Mouse (Mus musculus): ENCODE measurements at regions not wholly inside any gene's neighbourhood (a gene's known extent, or its start where the extent isn't known, plus 50 kb on each side); places are given as distances from the start of the nearest gene placed in this dataset.
A peak's percentile ranks its signal among the peaks of the same experiment; 100 is the strongest.

GRCm38 (mm10) chr8:26851871-26852800 is 125.0 kb upstream of the Zfp703 start:
- no peak for DNase-seq

DNA sequence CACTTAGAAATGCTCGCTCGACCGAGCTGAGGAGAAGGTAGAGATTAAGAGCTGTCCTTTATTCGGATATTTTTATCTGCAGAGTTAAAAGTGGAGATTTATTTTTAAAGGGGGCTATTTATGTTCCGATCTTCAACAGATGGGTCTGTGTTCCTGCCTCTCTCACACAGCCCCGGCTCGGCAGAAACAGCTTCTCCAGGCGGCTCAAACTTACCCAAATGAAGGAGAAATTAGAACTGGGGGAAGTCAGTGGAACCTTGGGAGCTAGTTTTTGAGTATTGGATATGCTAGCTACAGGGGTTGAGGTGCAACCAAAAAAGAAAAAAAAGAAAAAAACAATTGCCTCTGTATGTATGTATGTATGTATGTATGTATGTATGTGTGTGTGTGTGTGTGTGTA is 124.2 kb upstream of the Zfp703 start:
- DNase-seq: no peak

DNA sequence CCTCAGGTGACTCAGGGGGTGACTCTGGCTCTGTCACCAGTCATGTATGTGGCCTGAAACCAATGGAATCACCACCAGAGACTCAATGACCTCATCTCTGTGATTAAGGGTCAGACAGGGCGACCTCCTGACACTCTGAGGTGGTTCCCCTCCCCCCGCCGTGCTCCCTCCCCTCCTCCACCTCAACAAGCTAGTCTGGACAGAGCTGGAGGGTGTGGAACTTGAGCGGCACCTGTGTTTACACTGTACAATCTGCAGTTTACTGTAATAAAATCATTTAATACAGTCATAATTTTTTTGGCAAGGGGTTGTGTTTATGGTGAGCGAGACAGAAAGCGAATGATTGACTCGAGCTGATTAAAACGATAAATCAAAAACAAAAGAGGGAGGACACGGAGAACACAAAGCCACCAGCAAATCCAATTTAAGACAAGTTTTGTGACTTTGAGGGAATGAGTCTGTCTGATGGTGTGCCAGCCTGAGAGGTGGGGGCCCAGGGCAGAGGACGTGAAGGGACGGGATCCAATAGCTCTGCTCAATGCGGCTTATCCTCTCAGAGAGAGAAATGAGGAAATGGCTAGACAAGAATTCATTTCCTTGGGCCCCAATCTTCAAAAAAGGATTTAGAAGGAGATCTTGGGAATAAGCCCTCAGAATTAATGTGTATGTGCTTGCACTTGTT is 122.4 kb upstream of the Zfp703 start:
- DNase-seq: no peak

- no peak for DNase-seq
Measured at GRCm38 (mm10) chr8:26855256-26855655, 121.9 kb upstream of the Zfp703 start.

- no peak for DNase-seq
Measured at GRCm38 (mm10) chr8:26864571-26864970, 112.6 kb upstream of the Zfp703 start.

DNA sequence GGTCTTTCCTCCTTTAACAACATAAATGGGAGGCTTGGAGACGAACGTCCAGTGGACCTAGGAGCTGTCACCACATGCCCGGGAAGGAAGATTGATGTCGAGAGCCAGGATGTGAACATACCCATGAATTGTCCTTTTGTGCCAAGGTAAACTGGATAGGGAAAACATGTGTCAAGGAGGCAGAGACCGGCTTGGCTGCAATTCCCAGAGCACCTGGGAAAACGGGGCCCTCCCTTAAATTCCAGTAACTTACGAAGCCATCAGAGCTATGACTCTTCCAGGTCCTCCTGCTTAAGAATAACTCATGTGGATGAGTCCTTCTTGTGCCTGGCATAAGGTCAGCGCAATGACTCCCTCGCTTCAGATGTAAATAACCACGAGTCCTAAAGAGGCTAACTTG is 112.2 kb upstream of the Zfp703 start:
- DNase-seq: no peak

- DNase-seq: no peak
Measured at GRCm38 (mm10) chr8:26868101-26868848, 108.8 kb upstream of the Zfp703 start.

DNA sequence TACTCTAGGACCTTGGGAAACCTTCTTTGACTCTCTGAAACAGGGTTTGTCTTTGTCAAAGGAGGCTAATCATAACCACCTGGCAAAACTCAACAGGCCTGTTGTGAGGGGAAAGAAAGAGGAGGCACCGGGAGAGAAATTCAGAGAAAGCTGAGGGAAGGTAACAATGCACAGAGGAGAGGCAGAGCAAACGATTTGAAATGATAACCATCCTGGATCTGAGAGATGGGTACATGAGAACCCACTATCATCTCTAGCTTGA is 108.3 kb upstream of the Zfp703 start:
- DNase-seq: no peak

DNA sequence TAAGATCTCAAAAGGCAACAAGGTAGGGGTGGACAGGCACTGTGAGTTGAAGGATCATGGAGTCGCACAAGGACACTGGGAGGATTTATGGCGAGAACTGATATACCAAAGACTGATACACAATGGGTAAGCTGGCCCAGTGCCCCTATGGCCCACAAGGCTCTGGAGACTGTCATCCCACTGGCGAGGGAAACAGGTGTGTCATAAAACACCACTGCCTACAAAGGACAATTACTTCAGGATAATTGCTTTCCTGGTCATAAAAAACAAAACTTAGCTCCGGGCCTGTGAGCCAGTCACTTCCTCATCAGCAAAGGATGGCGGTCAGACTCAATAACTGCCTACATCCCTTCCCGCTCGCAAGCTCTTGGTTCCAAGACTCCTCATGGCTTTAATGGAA is 105.3 kb upstream of the Zfp703 start:
- DNase-seq: no peak

DNA sequence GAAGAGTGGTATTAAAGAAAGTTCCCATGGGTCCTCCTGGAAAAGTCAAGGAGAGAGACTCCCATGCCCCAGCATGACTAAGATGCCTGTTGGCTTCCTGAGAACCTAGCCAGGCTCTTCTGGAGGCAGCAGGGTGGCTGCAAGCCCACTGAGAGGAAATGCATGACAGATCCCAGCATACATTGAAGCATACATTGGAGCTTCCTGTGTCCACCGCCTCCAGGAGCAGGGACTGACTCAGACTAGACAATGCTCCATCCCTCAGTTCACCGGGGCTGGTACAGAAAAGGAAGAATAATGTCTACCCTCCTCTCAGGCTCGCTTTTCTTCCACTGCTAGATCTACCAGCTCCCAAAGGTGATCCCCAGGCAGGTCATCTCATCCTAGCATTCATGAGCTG is 104.7 kb upstream of the Zfp703 start:
- DNase-seq: no peak

DNA sequence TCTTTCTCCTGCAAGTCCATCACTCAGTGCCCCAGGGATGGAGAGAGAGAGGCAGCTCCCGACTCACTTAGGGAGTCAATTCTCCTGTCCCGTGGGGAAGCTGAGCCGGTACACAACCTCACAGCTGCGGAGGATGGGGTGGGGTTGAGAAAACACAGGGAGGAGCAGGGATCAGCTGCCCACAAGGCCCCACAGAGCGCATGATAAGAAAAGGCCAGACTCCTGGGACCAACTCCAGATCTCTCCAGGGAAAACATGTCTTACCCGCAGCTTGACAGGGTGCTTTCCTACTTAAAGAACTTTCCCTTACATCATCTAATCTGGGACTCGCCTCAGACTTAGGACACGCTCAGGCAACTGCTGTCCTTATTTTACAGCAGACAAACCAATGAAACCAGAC is 104.3 kb upstream of the Zfp703 start:
- no peak for DNase-seq

DNA sequence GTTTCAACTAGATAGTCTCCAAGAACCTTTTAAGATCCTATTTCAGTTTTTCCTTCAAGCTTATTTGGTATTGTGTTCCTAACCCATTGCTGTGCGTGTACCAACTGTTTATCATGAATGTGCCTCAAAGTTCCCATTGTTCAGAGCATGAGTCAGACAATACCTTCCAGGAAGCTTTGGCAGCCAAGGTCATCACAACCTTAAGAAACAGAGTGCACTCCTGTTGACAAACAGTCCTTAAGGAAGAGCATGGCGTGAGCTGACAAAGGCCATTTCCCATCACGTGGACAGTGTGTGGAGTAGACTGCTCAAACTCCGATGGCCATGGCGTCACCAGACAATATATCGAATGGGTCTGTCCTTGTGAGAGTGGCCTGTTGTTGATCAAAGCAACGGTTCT is 96.9 kb upstream of the Zfp703 start:
- no peak for DNase-seq

DNA sequence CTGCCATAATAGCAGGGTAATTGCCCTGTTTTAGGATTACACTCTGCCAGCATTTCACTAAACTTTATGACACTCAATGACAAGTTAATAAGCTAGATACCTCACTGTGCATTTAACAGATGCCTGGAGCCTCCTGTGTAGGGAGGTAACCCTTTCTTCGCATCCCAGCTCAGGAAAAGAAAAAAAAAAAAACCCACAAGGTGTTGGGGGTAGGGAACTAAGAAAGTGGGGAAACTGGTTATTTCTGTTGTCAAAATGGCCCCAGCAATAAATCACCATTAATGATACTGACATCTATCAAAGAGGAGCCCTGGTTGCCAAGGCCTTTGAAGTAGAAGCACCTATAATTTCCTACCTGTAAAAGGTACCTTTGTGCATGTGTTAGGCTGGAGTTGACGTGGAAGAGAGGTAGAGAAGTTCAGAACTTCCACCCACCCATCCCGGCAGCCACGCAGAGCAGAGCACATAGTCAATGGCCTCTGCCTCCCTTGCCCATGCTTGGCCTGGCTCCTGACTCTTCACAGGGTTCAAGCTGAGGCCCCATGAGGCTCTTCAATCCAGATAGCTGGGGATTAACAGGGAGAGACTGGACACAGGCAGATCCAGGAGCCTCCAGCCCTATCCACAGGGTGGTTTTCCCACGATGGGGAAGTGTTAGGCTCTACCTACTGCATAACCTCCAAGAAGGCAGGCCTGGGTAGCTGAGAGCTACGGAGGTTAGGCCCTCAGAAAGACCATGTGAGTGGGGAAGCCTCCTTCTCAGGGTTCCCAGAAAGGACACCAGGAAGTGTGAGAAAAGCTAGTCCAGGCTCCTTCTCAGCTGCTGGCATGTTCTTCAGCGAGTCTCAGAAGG is 95.6 kb upstream of the Zfp703 start:
- no peak for DNase-seq

DNA sequence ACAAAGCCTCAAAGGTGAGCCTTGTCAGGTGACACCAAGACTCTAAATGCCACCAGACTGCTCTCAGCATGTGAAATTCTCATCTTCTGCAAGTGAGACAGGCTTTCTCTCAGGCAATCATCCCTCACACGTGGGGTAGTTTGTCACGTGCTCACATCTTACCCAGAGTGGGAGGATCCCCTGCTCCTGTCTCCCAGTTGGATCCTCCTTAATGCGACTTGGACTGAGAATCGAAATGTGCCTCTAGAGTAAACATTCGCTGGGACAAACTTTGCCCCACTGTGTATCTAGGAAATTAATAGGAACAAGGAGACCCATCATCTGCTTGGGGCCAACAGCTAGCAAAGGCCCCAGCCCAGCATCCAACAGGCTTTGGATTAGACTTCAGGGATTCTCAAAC is 94.5 kb upstream of the Zfp703 start:
- no peak for DNase-seq

- no peak for DNase-seq
Measured at GRCm38 (mm10) chr8:26883285-26883684, 93.8 kb upstream of the Zfp703 start.

GRCm38 (mm10) chr8:26883770-26884169 is 93.4 kb upstream of the Zfp703 start:
- no peak for DNase-seq

DNA sequence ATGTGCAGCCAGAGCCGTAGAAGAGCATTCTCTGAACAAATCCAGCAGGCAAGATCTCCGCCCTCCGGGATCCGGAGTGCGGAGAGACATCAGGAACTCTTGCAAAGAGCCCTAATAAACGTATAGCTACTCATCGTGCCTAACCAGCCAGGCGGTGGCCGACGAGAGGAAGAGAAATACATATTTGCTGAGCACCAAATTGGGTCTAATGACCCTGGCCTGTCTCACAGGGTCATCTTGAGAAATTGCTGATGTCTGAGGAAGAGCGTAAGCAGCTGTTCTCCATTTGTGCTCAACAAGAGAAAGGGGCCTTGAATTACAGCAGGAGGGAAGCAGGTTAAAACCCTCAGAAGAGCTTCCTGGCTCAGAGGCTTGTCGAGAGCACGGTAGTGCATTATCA is 92.8 kb upstream of the Zfp703 start:
- no peak for DNase-seq

DNA sequence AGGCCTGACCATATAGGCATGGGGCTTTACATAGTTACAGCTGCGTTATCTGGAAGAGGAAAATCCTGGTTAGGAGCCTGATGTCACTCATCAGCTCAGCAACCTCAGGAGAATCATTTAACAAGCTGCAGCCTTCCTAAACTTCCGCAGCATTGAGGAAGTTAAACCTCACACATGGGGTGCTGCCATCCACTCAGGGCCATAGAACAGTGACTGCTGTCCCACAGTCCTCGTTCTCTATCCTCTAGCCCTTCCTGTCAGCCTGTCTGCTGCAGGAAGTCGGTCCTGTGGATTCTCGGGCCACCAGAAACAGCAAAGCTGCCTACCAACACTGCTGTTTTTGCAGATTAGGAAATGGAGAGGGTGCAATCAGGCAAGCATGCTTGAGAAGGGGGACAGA is 91.8 kb upstream of the Zfp703 start:
- no peak for DNase-seq

DNA sequence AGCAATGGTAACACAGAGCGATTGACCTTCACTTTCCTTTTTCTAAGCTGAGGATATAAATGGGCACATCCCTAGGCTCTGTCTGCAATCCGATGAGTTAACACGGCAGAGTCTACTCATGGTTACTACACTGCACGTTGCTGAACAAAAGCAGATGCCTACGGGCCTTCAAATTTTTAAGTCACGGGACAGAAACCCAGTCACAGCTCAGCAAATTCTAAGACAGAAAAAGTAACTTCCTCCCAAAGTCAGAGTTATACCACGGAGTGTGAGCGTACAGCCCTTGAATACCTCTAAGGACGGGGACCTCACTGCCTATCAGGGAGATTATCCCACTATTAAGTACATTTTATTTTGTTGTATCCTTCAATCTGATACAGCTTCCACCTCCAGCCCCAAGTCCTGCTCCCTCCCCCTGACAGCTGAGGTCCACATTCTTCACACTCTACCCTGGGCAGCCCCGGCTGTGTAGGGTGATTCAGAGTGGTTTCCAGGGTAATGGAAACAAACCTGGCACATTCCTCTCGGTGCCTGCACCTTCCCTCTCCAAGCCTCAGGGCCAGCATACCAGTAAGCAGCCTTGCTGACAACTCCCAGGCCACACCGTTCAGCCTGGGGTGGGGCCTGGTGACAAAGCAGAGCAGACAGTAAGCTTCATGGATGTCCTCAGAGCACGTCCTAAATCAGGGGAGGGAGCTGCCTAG is 90.2 kb upstream of the Zfp703 start:
- DNase-seq: no peak

DNA sequence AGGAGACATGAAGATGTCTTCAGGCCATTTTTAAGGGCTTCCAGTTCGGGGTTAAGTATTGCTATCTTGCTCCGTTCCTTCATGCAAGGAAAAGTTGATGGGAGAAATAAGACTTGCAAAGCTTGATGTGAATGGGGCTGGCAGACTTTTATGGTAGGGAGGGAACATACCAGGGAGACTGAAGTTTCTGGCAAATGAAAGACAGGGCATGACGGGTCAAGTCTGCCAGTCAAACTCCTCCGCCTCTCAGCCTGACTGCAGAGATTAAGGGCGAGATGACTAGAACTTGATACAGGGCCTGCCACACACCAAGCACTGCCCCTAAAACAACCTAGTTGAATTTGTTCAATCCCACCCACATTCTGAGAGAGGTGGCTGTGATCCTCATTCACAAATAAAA is 89.6 kb upstream of the Zfp703 start:
- DNase-seq: no peak

DNA sequence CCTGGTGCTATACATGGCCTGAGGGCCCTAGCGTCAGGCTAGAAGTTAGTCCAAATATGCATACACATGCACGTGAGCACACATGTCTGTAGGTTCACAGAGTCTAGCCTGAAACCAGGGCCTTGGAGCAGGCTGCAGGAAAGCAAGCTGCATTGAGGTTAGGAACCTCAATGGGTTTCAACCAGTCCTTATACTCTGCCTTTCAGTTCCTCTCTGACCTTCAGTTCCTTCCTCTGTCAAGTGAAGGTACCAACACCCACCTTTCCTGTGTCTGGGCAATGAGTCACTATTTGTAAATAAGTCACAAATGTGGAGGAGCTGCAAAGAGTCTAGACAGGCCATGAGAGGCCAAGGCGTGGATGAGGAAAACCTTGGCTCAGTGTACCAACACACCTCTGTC is 89.1 kb upstream of the Zfp703 start:
- DNase-seq: no peak

DNA sequence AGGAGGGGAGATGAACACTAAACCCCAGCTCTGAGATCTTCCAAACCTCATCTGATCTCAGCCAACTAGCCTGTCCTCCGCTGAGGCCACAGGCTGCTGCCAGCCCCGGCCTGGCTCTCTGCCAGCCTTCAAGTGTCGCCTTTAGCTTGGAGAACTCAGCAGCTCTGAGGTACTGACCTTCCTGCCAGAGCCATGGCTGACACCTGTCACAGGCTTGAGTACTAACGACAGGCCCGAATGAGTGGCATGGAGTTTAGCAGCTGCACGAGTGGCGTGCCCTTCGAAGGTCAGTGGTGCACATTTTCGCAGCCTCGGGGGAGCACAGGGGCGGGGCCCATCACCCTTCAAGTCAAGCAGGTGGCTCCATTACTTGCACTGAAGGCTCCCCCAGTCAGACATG is 85.2 kb upstream of the Zfp703 start:
- DNase-seq: peak; percentile 64
